Mouse (Mus musculus) MEL (cell line): ENCODE results near the gene Trappc11.

Experiments used
- BHLHE40 ChIP-seq: IDR thresholded peaks from 2 replicates; pipeline ENCODE4 v1.6.1; 2012; ENCODE audit warnings: low read depth, mild to moderate bottlenecking, inconsistent platforms, low read length, improper control_type of control experiment, borderline replicate concordance
- CHD2 ChIP-seq: IDR thresholded peaks from 2 replicates; pipeline ENCODE4 v1.6.1; 2011; ENCODE audit warnings: low read length, improper control_type of control experiment
- CTCF ChIP-seq, 3 experiments: IDR thresholded peaks in 2 of 3; conservative IDR thresholded peaks in 1 of 3; 2 replicates each; pipeline ENCODE4 v1.5.1; 2011 to 2012; ENCODE audit warnings: low read length in 3 of 3, low read depth in 2 of 3, mild to moderate bottlenecking in 2 of 3, improper control_type of control experiment in 1 of 3, inconsistent platforms in 1 of 3, mixed read lengths in 1 of 3, moderate library complexity in 1 of 3; ENCODE audit not compliant: control insufficient read depth in 1 of 3, insufficient read depth in 1 of 3, poor library complexity in 1 of 3, severe bottlenecking in 1 of 3
- EP300 ChIP-seq, 2 experiments: IDR thresholded peaks; 2 replicates each; pipeline ENCODE4 v1.6.1; 2011; ENCODE audit warnings: improper control_type of control experiment in 2 of 2, low read length in 2 of 2, low read depth in 1 of 2, mild to moderate bottlenecking in 1 of 2
- GATA1 ChIP-seq: IDR thresholded peaks from 2 replicates; pipeline ENCODE4 v1.6.1; 2011; ENCODE audit warnings: low read depth, low read length, improper control_type of control experiment
- HCFC1 ChIP-seq: IDR thresholded peaks from 2 replicates; pipeline ENCODE4 v1.6.1; 2012; ENCODE audit warnings: low read depth, mild to moderate bottlenecking, inconsistent platforms, low read length, improper control_type of control experiment, moderate library complexity
- JUND ChIP-seq: IDR thresholded peaks from 2 replicates; pipeline ENCODE4 v1.6.1; 2011; ENCODE audit warnings: low read depth, mild to moderate bottlenecking, improper control_type of control experiment, low read length
- KAT2A ChIP-seq: conservative IDR thresholded peaks from 2 replicates; pipeline ENCODE4 v1.6.1; 2012; ENCODE audit warnings: low read depth, low read length, improper control_type of control experiment, inconsistent platforms
- MAFK ChIP-seq: IDR thresholded peaks from 2 replicates; pipeline ENCODE4 v1.6.1; 2011; ENCODE audit warnings: low read depth, mild to moderate bottlenecking, low read length, improper control_type of control experiment, borderline replicate concordance
- NRF1 ChIP-seq: IDR thresholded peaks from 2 replicates; pipeline ENCODE4 v1.6.1; 2014; ENCODE audit warnings: low read depth, mild to moderate bottlenecking, inconsistent platforms, low read length, improper control_type of control experiment, moderate library complexity; ENCODE audit not compliant: poor library complexity, insufficient read depth, severe bottlenecking
- POLR2A ChIP-seq, 2 experiments: IDR thresholded peaks; 2 replicates each; pipeline ENCODE4 v1.6.1; 2011 to 2012; ENCODE audit warnings: low read length in 2 of 2, mild to moderate bottlenecking in 2 of 2, control low read depth in 1 of 2, improper control_type of control experiment in 1 of 2, low read depth in 1 of 2, moderate library complexity in 1 of 2; ENCODE audit not compliant: control insufficient read depth in 1 of 2, insufficient read depth in 1 of 2, poor library complexity in 1 of 2
- POLR2AphosphoS5 ChIP-seq: IDR thresholded peaks from 2 replicates; pipeline ENCODE4 v1.6.1; 2012; ENCODE audit warnings: low read depth, borderline replicate concordance, mild to moderate bottlenecking, inconsistent platforms, low read length, moderate library complexity, mixed read lengths
- USF1 ChIP-seq: IDR thresholded peaks from 2 replicates; pipeline ENCODE4 v1.6.1; 2014; ENCODE audit warnings: low read depth, mild to moderate bottlenecking, inconsistent platforms, low read length, improper control_type of control experiment, moderate library complexity
- ZNF384 ChIP-seq: IDR thresholded peaks from 2 replicates; pipeline ENCODE4 v1.6.1; 2012; ENCODE audit warnings: low read depth, mild to moderate bottlenecking, inconsistent platforms, low read length, improper control_type of control experiment

GRCm38 (mm10) chr8:47458591-47458990, 74.7 kb downstream of the Trappc11 start:
- no peak for TF ChIP-seq MAFK
- TF ChIP-seq GATA1 = no peak
- no peak for TF ChIP-seq JUND
- no peak for TF ChIP-seq CTCF (IDR thresholded peaks at IDR 0.05 in 2 of 3, conservative IDR thresholded peaks at IDR 0.05 in 1 of 3; ENCODE audit: control insufficient read depth in 1 of 3, insufficient read depth in 1 of 3, low read depth in 2 of 3, low read length in 3 of 3, poor library complexity in 1 of 3, severe bottlenecking in 1 of 3)
- no peak for TF ChIP-seq HCFC1
- TF ChIP-seq ZNF384 = no peak
- no peak for TF ChIP-seq USF1
- TF ChIP-seq CHD2 = no peak
- TF ChIP-seq BHLHE40 = no peak
- TF ChIP-seq EP300 (IDR thresholded peaks at IDR 0.05; ENCODE audit: low read depth in 1 of 2, low read length in 2 of 2) = no peak
- no peak for TF ChIP-seq NRF1
- TF ChIP-seq POLR2A (IDR thresholded peaks at IDR 0.05; ENCODE audit: control insufficient read depth in 1 of 2, insufficient read depth in 1 of 2, low read depth in 1 of 2, low read length in 2 of 2, poor library complexity in 1 of 2) = no peak
- no peak for TF ChIP-seq KAT2A
- TF ChIP-seq POLR2AphosphoS5 = no peak
